Mouse (Mus musculus) stomach, embryonic 14.5 days (tissue): Measurements from ENCODE around the gene Atm. TPM values are rescaled to one million over a fixed set of nuclear protein-coding genes. Genes with fewer than 3 reads are reported as not detected.

ENCODE experiments used
- microRNA-seq: library from miRNA; unstranded; fragments of <30 nt; microRNA quantifications from one replicate; pipeline ENCODE4, GENCODE M21; 2016
- polyA plus RNA-seq: library from polyadenylated mRNA; unstranded; fragments of >200 nt; fragmentation: Nextera tagmentation; extraction: Ambion mirVana; gene quantifications from 2 replicates; pipeline ENCODE4 v1.2.1, GENCODE M21; 2014

Gene Atm
- polyA plus RNA-seq, 1 experiment from 2014 or later: 25.5 TPM

Small RNAs within 50 kb of the gene (microRNA-seq; reads per million reads assigned to microRNA genes)
- not detected for gene Mir130c

Other genes starting within 250 kb of the Atm start
- gene Exph5, start 235.1 kb downstream of the Atm start, polyA plus RNA-seq: 14.7 and 15.5 TPM in 2 replicates
- 29.5 and 34.3 TPM in 2 replicates for gene Kdelc2, start 152.7 kb downstream of the Atm start, polyA plus RNA-seq
- 0.61 and 1.0 TPM in 2 replicates for gene 4930550C14Rik, start 134.4 kb downstream of the Atm start, polyA plus RNA-seq
- gene Npat, start 307 bp upstream of the Atm start, polyA plus RNA-seq: 24.4 and 26.4 TPM in 2 replicates
- 114 and 116 TPM in 2 replicates for gene Acat1, start 73.6 kb upstream of the Atm start, polyA plus RNA-seq
- gene Cul5, start 133.3 kb upstream of the Atm start, polyA plus RNA-seq: 48.6 and 50.7 TPM in 2 replicates
- gene Rab39, start 169.5 kb upstream of the Atm start, polyA plus RNA-seq: 0.29 and 0.61 TPM in 2 replicates
- 3.8 and 4.7 TPM in 2 replicates for gene Slc35f2, start 234.8 kb upstream of the Atm start, polyA plus RNA-seq